Mouse (Mus musculus) intestine, embryonic 15.5 days (tissue): ENCODE data around the gene Tbc1d8. TPM values are rescaled to one million over a fixed set of nuclear protein-coding genes. Genes with fewer than 3 reads are reported as not detected.
A peak's percentile ranks its signal among the peaks of the same experiment; 100 is the strongest.

Experiments
- ATAC-seq: fragments of 200-750 bp; cut with Nextera tagmentation; 2 replicates; pipeline ENCODE4 v1.8.0; 2017; ENCODE audit warnings: moderate TSS enrichment, moderate library complexity
- H3K27ac ChIP-seq: fragments of 300-500 bp; sonication (generic); 2 replicates; pipeline ENCODE4 v1.5.1; 2015; ENCODE audit warnings: mild to moderate bottlenecking, inconsistent platforms
- H3K27me3 ChIP-seq: fragments of 300-500 bp; sonication (generic); replicated peaks from 2 replicates; pipeline ENCODE4 v1.6.1; 2015; ENCODE audit warnings: inconsistent platforms
- H3K36me3 ChIP-seq: fragments of 300-500 bp; sonication (generic); 2 replicates; pipeline ENCODE4 v1.6.1; 2015; ENCODE audit warnings: inconsistent platforms
- H3K4me1 ChIP-seq: fragments of 300-500 bp; sonication (generic); replicated peaks from 2 replicates; pipeline ENCODE4 v1.6.1; 2015; ENCODE audit warnings: inconsistent platforms
- H3K4me2 ChIP-seq: fragments of 300-500 bp; sonication (generic); replicated peaks from 2 replicates; pipeline ENCODE4 v1.6.1; 2015; ENCODE audit warnings: mild to moderate bottlenecking, inconsistent platforms
- H3K4me3 ChIP-seq: fragments of 300-500 bp; sonication (generic); replicated peaks from 2 replicates; pipeline ENCODE4 v1.5.1; 2015; ENCODE audit warnings: inconsistent platforms
- H3K9ac ChIP-seq: fragments of 300-500 bp; sonication (generic); 2 replicates; pipeline ENCODE4 v1.6.1; 2015; ENCODE audit warnings: inconsistent platforms
- H3K9me3 ChIP-seq: fragments of 300-500 bp; sonication (generic); 2 replicates; pipeline ENCODE4 v1.6.1; 2016; ENCODE audit warnings: inconsistent platforms
- WGBS: fragments of 180-500 bp; shearing (Covaris S2); methylation state at CpG from one replicate; pipeline ENCODE4 v1.1.7; 2015; 5-methylcytosine and 5-hydroxymethylcytosine counted together
- polyA plus RNA-seq: library from polyadenylated mRNA; unstranded; fragments of >200 nt; fragmentation: Nextera tagmentation; extraction: Ambion mirVana; gene quantifications from 2 replicates; pipeline ENCODE4 v1.2.1, GENCODE M21; 2015

Tbc1d8 gene
- polyA plus RNA-seq: 8.6 and 8.7 TPM in 2 replicates

GRCm38 (mm10) chr1:39478057-39478895 lies at the start of gene Tbc1d8:
TSS of gene Tbc1d8 (minus strand) at chr1:39478755.
- Histone ChIP-seq H3K4me3 (peak within 1 kb of the TSS; percentile 65), H3K9ac (peak within 1 kb of the TSS; percentile 75), H3K4me1 (peaks cover 15% of the 10 kb centered on the region), H3K4me2 (peak within 1 kb of the TSS; percentile 96), H3K27ac (peak within 1 kb of the TSS; percentile 80), H3K36me3 (no peaks in the 10 kb centered on the region), H3K27me3 (no peaks in the 10 kb centered on the region; the same call in 1 of the 2 replicates), H3K9me3 (no peaks in the 10 kb centered on the region)
- WGBS: under 1% methylated on average over 88 of the region's 90 CpGs
- peak; percentile 98 for ATAC-seq

- H3K4me2 ChIP-seq: no peak overlapping the region
- ATAC-seq: no peak
- no peak overlapping the region for H3K9ac ChIP-seq
- no peaks in the 10 kb centered on the region for H3K27me3 ChIP-seq
- H3K4me1 ChIP-seq: no peaks in the 10 kb centered on the region
- 73% methylated on average over 6 of the region's 6 CpGs for WGBS
- H3K9me3 ChIP-seq: no peaks in the 10 kb centered on the region
- no peak overlapping the region for H3K4me3 ChIP-seq
- no peaks in the 10 kb centered on the region for H3K36me3 ChIP-seq
- no peak overlapping the region for H3K27ac ChIP-seq
Observed at GRCm38 (mm10) chr1:39528319-39528718, 49.8 kb upstream of the Tbc1d8 start.

- H3K9ac ChIP-seq: no peak overlapping the region
- H3K36me3 ChIP-seq: no peaks in the 10 kb centered on the region
- no peaks in the 10 kb centered on the region for H3K9me3 ChIP-seq
- ATAC-seq: 0 out of 2 replicates have a peak, but pooled peaks have one; percentile 64
- no peak overlapping the region for H3K27ac ChIP-seq
- H3K27me3 ChIP-seq: no peaks in the 10 kb centered on the region
- 14% methylated on average over 7 of the region's 7 CpGs for WGBS
- no peak overlapping the region for H3K4me3 ChIP-seq
- no peaks in the 10 kb centered on the region for H3K4me1 ChIP-seq
- H3K4me2 ChIP-seq: no peak overlapping the region
Observed at GRCm38 (mm10) chr1:39527432-39527831, 48.9 kb upstream of the Tbc1d8 start.

GRCm38 (mm10) chr1:39526371-39527167 lies 48.0 kb upstream of the Tbc1d8 start:
- Histone ChIP-seq H3K27ac (no peak overlapping the region), H3K4me3 (no peak overlapping the region), H3K9me3 (no peaks in the 10 kb centered on the region), H3K9ac (no peak overlapping the region), H3K4me1 (no peaks in the 10 kb centered on the region), H3K27me3 (no peaks in the 10 kb centered on the region), H3K4me2 (no peak overlapping the region), H3K36me3 (no peaks in the 10 kb centered on the region)
- 81% methylated on average over 9 of the region's 9 CpGs for WGBS
- ATAC-seq: no peak

GRCm38 (mm10) chr1:39525763-39526162 lies 47.2 kb upstream of the Tbc1d8 start:
- ATAC-seq: no peak
- Histone ChIP-seq H3K9ac (no peak overlapping the region), H3K36me3 (no peaks in the 10 kb centered on the region), H3K27ac (no peak overlapping the region), H3K4me3 (no peak overlapping the region), H3K9me3 (no peaks in the 10 kb centered on the region), H3K4me2 (no peak overlapping the region), H3K27me3 (no peaks in the 10 kb centered on the region), H3K4me1 (no peaks in the 10 kb centered on the region)
- 66% methylated on average over 7 of the region's 7 CpGs for WGBS

- no peak for ATAC-seq
- 26% methylated on average over 5 of the region's 5 CpGs for WGBS
- H3K9ac ChIP-seq: no peak overlapping the region
Observed at GRCm38 (mm10) chr1:39522519-39522918, 44.0 kb upstream of the Tbc1d8 start.

GRCm38 (mm10) chr1:39521326-39521725 lies 42.8 kb upstream of the Tbc1d8 start:
- Histone ChIP-seq H3K4me2 (no peak overlapping the region), H3K27me3 (no peaks in the 10 kb centered on the region), H3K4me3 (no peak overlapping the region), H3K4me1 (no peaks in the 10 kb centered on the region), H3K9ac (no peak overlapping the region), H3K9me3 (no peaks in the 10 kb centered on the region), H3K27ac (no peak overlapping the region), H3K36me3 (no peaks in the 10 kb centered on the region)
- no peak for ATAC-seq
- WGBS: 90% methylated on average over 7 of the region's 7 CpGs

More at GRCm38 (mm10) chr1:39522519-39522918, 44.0 kb upstream of the Tbc1d8 start:
- no peak overlapping the region for H3K27ac ChIP-seq
- H3K36me3 ChIP-seq: no peaks in the 10 kb centered on the region
- no peak overlapping the region for H3K4me3 ChIP-seq
- H3K9me3 ChIP-seq: no peaks in the 10 kb centered on the region
- no peaks in the 10 kb centered on the region for H3K4me1 ChIP-seq
- H3K4me2 ChIP-seq: no peak overlapping the region
- no peaks in the 10 kb centered on the region for H3K27me3 ChIP-seq

- WGBS: 64% methylated on average over 10 of the region's 10 CpGs
- Histone ChIP-seq H3K36me3 (no peaks in the 10 kb centered on the region), H3K9ac (no peak overlapping the region), H3K9me3 (no peaks in the 10 kb centered on the region), H3K4me2 (no peak overlapping the region), H3K27ac (no peak overlapping the region), H3K27me3 (no peaks in the 10 kb centered on the region), H3K4me1 (no peaks in the 10 kb centered on the region), H3K4me3 (no peak overlapping the region)
- peak; percentile 91 for ATAC-seq
Observed at GRCm38 (mm10) chr1:39515303-39515991, 36.9 kb upstream of the Tbc1d8 start.

- Histone ChIP-seq H3K27ac (no peak overlapping the region), H3K4me1 (no peaks in the 10 kb centered on the region), H3K9me3 (no peaks in the 10 kb centered on the region), H3K36me3 (no peaks in the 10 kb centered on the region), H3K27me3 (no peaks in the 10 kb centered on the region), H3K4me2 (no peak overlapping the region), H3K4me3 (no peak overlapping the region), H3K9ac (no peak overlapping the region)
- ATAC-seq: no peak
- WGBS: 79% methylated on average over 1 of the region's 1 CpGs
Observed at GRCm38 (mm10) chr1:39512183-39512582, 33.6 kb upstream of the Tbc1d8 start.

GRCm38 (mm10) chr1:39511775-39512174 lies 33.2 kb upstream of the Tbc1d8 start:
- no peak for ATAC-seq
- no peak overlapping the region for H3K4me3 ChIP-seq
- H3K4me2 ChIP-seq: no peak overlapping the region
- WGBS: 68% methylated on average over 8 of the region's 8 CpGs
- H3K9me3 ChIP-seq: no peaks in the 10 kb centered on the region
- H3K9ac ChIP-seq: no peak overlapping the region
- no peaks in the 10 kb centered on the region for H3K36me3 ChIP-seq
- no peaks in the 10 kb centered on the region for H3K4me1 ChIP-seq
- H3K27me3 ChIP-seq: no peaks in the 10 kb centered on the region
- no peak overlapping the region for H3K27ac ChIP-seq

GRCm38 (mm10) chr1:39505600-39505999 lies 27.0 kb upstream of the Tbc1d8 start:
- no peak overlapping the region for H3K27ac ChIP-seq
- no peak for ATAC-seq
- H3K4me2 ChIP-seq: no peak overlapping the region
- no peaks in the 10 kb centered on the region for H3K36me3 ChIP-seq
- H3K9me3 ChIP-seq: no peaks in the 10 kb centered on the region
- 58% methylated on average over 9 of the region's 9 CpGs for WGBS
- H3K9ac ChIP-seq: no peak overlapping the region
- no peak overlapping the region for H3K4me3 ChIP-seq
- H3K4me1 ChIP-seq: no peaks in the 10 kb centered on the region
- no peaks in the 10 kb centered on the region for H3K27me3 ChIP-seq

GRCm38 (mm10) chr1:39504261-39504660 lies 25.7 kb upstream of the Tbc1d8 start:
- Histone ChIP-seq H3K9ac (no peak overlapping the region), H3K27me3 (no peaks in the 10 kb centered on the region), H3K4me3 (no peak overlapping the region), H3K4me2 (no peak overlapping the region), H3K9me3 (no peaks in the 10 kb centered on the region), H3K4me1 (no peaks in the 10 kb centered on the region), H3K36me3 (no peaks in the 10 kb centered on the region), H3K27ac (no peak overlapping the region)
- 14% methylated on average over 1 of the region's 1 CpGs for WGBS
- no peak for ATAC-seq
